Mouse (Mus musculus): ENCODE results near the gene Bcr. TPM values are rescaled to one million over a fixed set of nuclear protein-coding genes. Genes with fewer than 3 reads are reported as not detected.
A peak's percentile ranks its signal among the peaks of the same experiment; 100 is the strongest.

The Bcr gene
- polyA plus RNA-seq, 1 experiment from 2014 or later: 10.8 TPM

DNA sequence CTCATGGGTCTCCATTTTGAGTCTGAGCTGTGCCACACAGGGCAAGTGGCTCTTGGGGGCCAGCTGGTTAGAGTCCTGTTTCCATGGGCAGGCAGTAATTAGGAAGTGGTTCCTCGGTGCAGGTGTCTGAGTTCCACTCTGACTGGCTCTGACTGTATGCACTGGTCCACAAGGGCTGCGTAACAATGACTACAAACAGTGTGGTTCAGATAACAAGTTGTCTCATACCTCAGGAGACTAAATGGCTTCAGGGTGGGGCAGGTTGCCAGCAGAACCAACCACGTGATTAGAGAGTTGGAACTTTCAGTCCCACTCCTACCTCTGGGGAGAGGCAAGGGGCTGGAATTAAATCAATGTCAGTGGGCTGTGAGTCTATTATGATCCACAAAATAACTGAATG lies 59.0 kb downstream of the Bcr start:
- H3K4me1 ChIP-seq: peaks cover 15% of the 10 kb centered on the region
- 87% methylated on average over 3 of the region's 3 CpGs for WGBS
- H3K9me3 ChIP-seq: no peaks in the 10 kb centered on the region
- H3K9ac ChIP-seq (replicated peaks): no peak overlapping the region
- H3K27ac ChIP-seq (replicated peaks): no peak overlapping the region
- H3K36me3 ChIP-seq: no peaks in the 10 kb centered on the region
- ATAC-seq (ENCODE audit: low FRiP score, low read depth): no peak
- H3K27me3 ChIP-seq: no peaks in the 10 kb centered on the region
- H3K4me3 ChIP-seq: no peak overlapping the region
- no peak overlapping the region for H3K4me2 ChIP-seq (replicated peaks)

GRCm38 (mm10) chr10:75120176-75120575 lies 59.8 kb downstream of the Bcr start:
- Histone ChIP-seq H3K4me1 (peaks cover 15% of the 10 kb centered on the region), H3K27ac (replicated peaks) (no peak overlapping the region), H3K4me3 (no peak overlapping the region), H3K27me3 (no peaks in the 10 kb centered on the region), H3K4me2 (replicated peaks) (no peak overlapping the region), H3K9ac (replicated peaks) (no peak overlapping the region), H3K36me3 (peaks cover 4% of the 10 kb centered on the region; the same call in 1 of the 2 replicates), H3K9me3 (no peaks in the 10 kb centered on the region)
- ATAC-seq (ENCODE audit: low FRiP score, low read depth): no peak
- WGBS: 81% methylated on average over 5 of the region's 5 CpGs

DNA sequence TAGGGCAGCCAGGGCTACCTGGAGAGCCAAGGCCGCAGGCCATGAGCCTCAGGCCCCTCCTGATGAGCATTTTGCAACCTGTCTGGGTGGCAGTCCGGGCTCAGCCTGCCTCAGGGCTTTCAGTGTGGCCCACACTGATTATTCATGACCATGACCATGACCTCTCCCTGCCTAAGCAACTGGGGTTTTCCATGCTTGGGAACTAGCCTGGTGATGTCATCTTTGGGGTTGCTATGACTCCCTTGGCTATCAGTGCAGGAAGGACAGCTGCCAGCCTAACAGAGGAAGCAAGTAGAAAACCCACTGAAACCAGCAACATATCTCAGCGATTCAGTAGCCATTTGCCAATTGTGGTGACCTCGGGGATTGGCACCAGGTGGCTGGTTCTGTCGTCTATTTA lies 60.6 kb downstream of the Bcr start:
- peaks cover 13% of the 10 kb centered on the region; the same call in 1 of the 2 replicates for H3K36me3 ChIP-seq
- peaks cover 15% of the 10 kb centered on the region for H3K4me1 ChIP-seq
- no peak overlapping the region for H3K4me2 ChIP-seq (replicated peaks)
- no peak overlapping the region for H3K9ac ChIP-seq (replicated peaks)
- H3K27me3 ChIP-seq: no peaks in the 10 kb centered on the region
- H3K27ac ChIP-seq (replicated peaks): no peak overlapping the region
- 71% methylated on average over 5 of the region's 5 CpGs for WGBS
- H3K9me3 ChIP-seq: no peaks in the 10 kb centered on the region
- H3K4me3 ChIP-seq: no peak overlapping the region
- ATAC-seq (ENCODE audit: low FRiP score, low read depth): peak; percentile 64

DNA sequence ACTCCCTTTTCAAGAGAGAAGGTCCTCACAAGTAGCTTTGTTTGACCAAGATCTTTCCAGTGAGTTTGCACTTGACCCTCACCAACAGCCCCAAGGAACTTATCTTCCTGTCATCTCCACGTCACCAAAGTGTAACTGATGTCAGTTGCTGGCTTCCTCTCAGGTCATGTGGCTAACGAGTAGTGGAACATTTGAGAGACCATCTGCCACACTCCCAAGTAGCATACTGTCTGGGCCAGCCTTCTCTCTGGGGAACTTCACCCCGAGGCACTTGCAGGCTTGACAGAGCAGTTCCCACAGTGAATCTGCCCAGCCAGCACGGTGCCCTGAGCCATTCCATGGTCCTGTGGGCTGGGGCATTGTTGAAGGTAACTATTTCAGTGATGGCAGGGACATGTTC lies 65.2 kb downstream of the Bcr start:
- ATAC-seq (ENCODE audit: low FRiP score, low read depth): no peak
- Histone ChIP-seq H3K4me3 (no peak overlapping the region), H3K9ac (replicated peaks) (no peak overlapping the region), H3K9me3 (no peaks in the 10 kb centered on the region), H3K4me1 (peaks cover 12% of the 10 kb centered on the region), H3K27ac (replicated peaks) (no peak overlapping the region), H3K27me3 (no peaks in the 10 kb centered on the region), H3K4me2 (replicated peaks) (no peak overlapping the region), H3K36me3 (peaks cover 25% of the 10 kb centered on the region; the same call in 1 of the 2 replicates)
- WGBS: 74% methylated on average over 4 of the region's 4 CpGs

GRCm38 (mm10) chr10:75129283-75129710 lies 68.9 kb downstream of the Bcr start:
- WGBS: 93% methylated on average over 7 of the region's 7 CpGs
- H3K9ac ChIP-seq (replicated peaks): no peak overlapping the region
- H3K36me3 ChIP-seq: peaks cover 34% of the 10 kb centered on the region
- H3K4me1 ChIP-seq: no peaks in the 10 kb centered on the region
- no peak overlapping the region for H3K4me3 ChIP-seq
- no peak for ATAC-seq (ENCODE audit: low FRiP score, low read depth)
- no peaks in the 10 kb centered on the region for H3K27me3 ChIP-seq
- H3K9me3 ChIP-seq: no peaks in the 10 kb centered on the region
- no peak overlapping the region for H3K4me2 ChIP-seq (replicated peaks)
- H3K27ac ChIP-seq (replicated peaks): no peak overlapping the region

GRCm38 (mm10) chr10:75130372-75131046 lies 70.1 kb downstream of the Bcr start:
- Histone ChIP-seq H3K9me3 (no peaks in the 10 kb centered on the region), H3K4me3 (no peak overlapping the region), H3K9ac (replicated peaks) (no peak overlapping the region), H3K36me3 (peaks cover 26% of the 10 kb centered on the region), H3K4me2 (replicated peaks) (no peak overlapping the region), H3K27me3 (no peaks in the 10 kb centered on the region), H3K27ac (replicated peaks) (no peak overlapping the region), H3K4me1 (no peaks in the 10 kb centered on the region; the same call in 1 of the 2 replicates)
- 89% methylated on average over 4 of the region's 4 CpGs for WGBS
- no peak for ATAC-seq (ENCODE audit: low FRiP score, low read depth)

- Histone ChIP-seq H3K36me3 (peaks cover 26% of the 10 kb centered on the region), H3K27ac (replicated peaks) (no peak overlapping the region), H3K9ac (replicated peaks) (no peak overlapping the region), H3K4me1 (no peaks in the 10 kb centered on the region; the same call in 1 of the 2 replicates), H3K4me3 (no peak overlapping the region), H3K9me3 (no peaks in the 10 kb centered on the region), H3K27me3 (no peaks in the 10 kb centered on the region), H3K4me2 (replicated peaks) (no peak overlapping the region)
- 67% methylated on average over 8 of the region's 8 CpGs for WGBS
- ATAC-seq (ENCODE audit: low FRiP score, low read depth): no peak
These were observed 71.2 kb downstream of the Bcr start for GRCm38 (mm10) chr10:75131625-75132024.

DNA sequence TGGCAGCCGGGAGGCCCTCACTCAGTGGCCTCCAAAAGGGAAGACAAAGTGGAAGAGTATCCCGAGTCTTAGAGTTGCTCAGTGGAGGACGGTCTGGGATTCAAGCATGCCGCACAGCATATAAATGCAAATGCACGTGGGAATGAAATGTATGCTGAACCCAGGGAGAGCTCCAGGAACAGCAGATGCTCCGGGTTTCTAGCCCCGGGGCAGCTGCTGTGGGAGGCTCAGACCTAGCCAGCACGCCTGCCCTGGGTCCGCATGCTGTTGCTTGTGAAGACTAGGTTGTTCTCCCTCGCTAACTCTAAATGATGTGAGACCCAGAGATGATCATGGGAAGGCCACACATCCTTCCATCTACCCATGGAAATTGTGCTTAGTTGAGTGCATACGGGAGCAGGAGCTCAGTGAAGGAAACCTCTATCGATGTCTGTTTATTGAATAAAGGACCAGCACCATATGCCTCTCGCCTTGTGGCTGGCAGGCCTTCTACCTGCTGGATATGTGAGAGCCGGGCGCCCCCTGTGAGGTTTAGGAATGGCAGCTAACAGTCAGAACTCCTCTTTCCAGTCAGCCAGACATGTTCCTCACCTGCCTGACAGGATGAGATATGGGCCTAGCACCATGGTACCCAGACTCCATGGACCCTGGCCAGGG lies 74.6 kb downstream of the Bcr start:
- H3K9me3 ChIP-seq: no peaks in the 10 kb centered on the region
- peak; percentile 53; the same call in 1 of the 2 replicates for ATAC-seq (ENCODE audit: low FRiP score, low read depth)
- no peak overlapping the region for H3K9ac ChIP-seq (replicated peaks)
- peaks cover 46% of the 10 kb centered on the region for H3K36me3 ChIP-seq
- no peak overlapping the region for H3K4me2 ChIP-seq (replicated peaks)
- no peaks in the 10 kb centered on the region; the same call in 1 of the 2 replicates for H3K4me1 ChIP-seq
- H3K27ac ChIP-seq (replicated peaks): no peak overlapping the region; the same call in 1 of the 2 replicates
- H3K27me3 ChIP-seq: no peaks in the 10 kb centered on the region
- 78% methylated on average over 15 of the region's 15 CpGs for WGBS
- no peak overlapping the region for H3K4me3 ChIP-seq

DNA sequence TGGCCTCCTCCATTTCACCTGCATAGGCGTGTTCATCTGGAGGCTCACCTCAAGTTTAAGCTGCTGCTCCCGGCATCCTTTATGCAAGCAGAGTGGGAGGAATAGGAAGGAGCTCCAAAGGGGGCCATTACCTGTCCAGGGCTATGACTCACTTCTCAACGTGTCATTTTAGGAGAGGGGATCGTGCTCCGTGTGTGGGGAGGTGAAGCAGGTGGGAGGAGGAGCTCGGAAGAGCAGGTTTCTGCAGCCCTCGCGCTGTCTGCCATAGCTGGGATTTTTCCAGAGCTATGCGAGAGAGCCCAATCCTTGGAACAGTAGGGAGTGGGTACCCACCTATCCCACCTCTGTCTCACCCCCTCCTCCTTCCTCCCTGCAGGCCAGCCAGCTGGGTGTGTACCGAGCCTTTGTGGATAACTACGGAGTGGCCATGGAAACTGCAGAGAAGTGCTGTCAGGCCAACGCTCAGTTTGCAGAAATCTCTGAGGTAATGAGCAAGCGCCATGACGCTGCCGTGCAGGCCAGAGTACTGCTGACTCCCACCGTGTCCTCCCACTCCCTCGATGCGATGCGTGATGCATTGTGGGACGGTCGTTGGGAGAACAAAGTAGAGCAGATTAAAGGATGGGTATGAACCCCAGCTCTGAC lies 75.2 kb downstream of the Bcr start:
- Histone ChIP-seq H3K27ac (replicated peaks) (no peak overlapping the region), H3K4me1 (no peaks in the 10 kb centered on the region; the same call in 1 of the 2 replicates), H3K9ac (replicated peaks) (no peak overlapping the region), H3K4me3 (no peak overlapping the region), H3K27me3 (no peaks in the 10 kb centered on the region), H3K36me3 (peaks cover 53% of the 10 kb centered on the region), H3K4me2 (replicated peaks) (no peak overlapping the region), H3K9me3 (no peaks in the 10 kb centered on the region)
- 89% methylated on average over 21 of the region's 21 CpGs for WGBS
- peak; percentile 25; the same call in 1 of the 2 replicates for ATAC-seq (ENCODE audit: low FRiP score, low read depth)

- H3K9ac ChIP-seq (replicated peaks): no peak overlapping the region
- WGBS: 74% methylated on average over 3 of the region's 3 CpGs
- 0 out of 2 replicates have a peak, but pooled peaks have one; percentile 44 for ATAC-seq (ENCODE audit: low FRiP score, low read depth)
- H3K4me2 ChIP-seq (replicated peaks): no peak overlapping the region
- no peaks in the 10 kb centered on the region; the same call in 1 of the 2 replicates for H3K4me1 ChIP-seq
- H3K4me3 ChIP-seq: no peak overlapping the region
- no peaks in the 10 kb centered on the region for H3K9me3 ChIP-seq
- H3K27me3 ChIP-seq: no peaks in the 10 kb centered on the region
- peaks cover 65% of the 10 kb centered on the region for H3K36me3 ChIP-seq
- no peak overlapping the region for H3K27ac ChIP-seq (replicated peaks)
These were observed 76.8 kb downstream of the Bcr start for GRCm38 (mm10) chr10:75137148-75137547.

GRCm38 (mm10) chr10:75145221-75145620 lies 84.8 kb downstream of the Bcr start:
- Histone ChIP-seq H3K4me2 (replicated peaks) (no peak overlapping the region), H3K27ac (replicated peaks) (no peak overlapping the region), H3K4me3 (no peak overlapping the region), H3K36me3 (peaks cover 70% of the 10 kb centered on the region), H3K9me3 (no peaks in the 10 kb centered on the region), H3K9ac (replicated peaks) (no peak overlapping the region), H3K27me3 (no peaks in the 10 kb centered on the region), H3K4me1 (peaks cover 12% of the 10 kb centered on the region; the same call in 1 of the 2 replicates)
- WGBS: 83% methylated on average over 17 of the region's 17 CpGs
- no peak for ATAC-seq (ENCODE audit: low FRiP score, low read depth)

- Histone ChIP-seq H3K4me2 (replicated peaks) (no peak overlapping the region), H3K4me3 (no peak overlapping the region), H3K9ac (replicated peaks) (no peak overlapping the region), H3K27ac (replicated peaks) (no peak overlapping the region), H3K36me3 (peaks cover 62% of the 10 kb centered on the region), H3K27me3 (no peaks in the 10 kb centered on the region), H3K4me1 (peaks cover 14% of the 10 kb centered on the region; the same call in 1 of the 2 replicates), H3K9me3 (no peaks in the 10 kb centered on the region)
- ATAC-seq (ENCODE audit: low FRiP score, low read depth): no peak
- WGBS: 94% methylated on average over 4 of the region's 4 CpGs
These were observed 85.6 kb downstream of the Bcr start for GRCm38 (mm10) chr10:75146001-75146400.

Measured in midbrain, embryonic 12.5 days (tissue).